Mouse (Mus musculus) 416B (cell line): ENCODE data around the gene Gm13691.
A peak's percentile ranks its signal among the peaks of the same experiment; 100 is the strongest.

Source experiments
- DNase-seq: peaks from one replicate; pipeline ENCODE4 v3.0.0; 2011; ENCODE audit warnings: low read depth

Gm13691 gene

GRCm38 (mm10) chr2:84035997-84036396 lies 45.6 kb downstream of the Gm13691 start:
- no peak for DNase-seq

DNA sequence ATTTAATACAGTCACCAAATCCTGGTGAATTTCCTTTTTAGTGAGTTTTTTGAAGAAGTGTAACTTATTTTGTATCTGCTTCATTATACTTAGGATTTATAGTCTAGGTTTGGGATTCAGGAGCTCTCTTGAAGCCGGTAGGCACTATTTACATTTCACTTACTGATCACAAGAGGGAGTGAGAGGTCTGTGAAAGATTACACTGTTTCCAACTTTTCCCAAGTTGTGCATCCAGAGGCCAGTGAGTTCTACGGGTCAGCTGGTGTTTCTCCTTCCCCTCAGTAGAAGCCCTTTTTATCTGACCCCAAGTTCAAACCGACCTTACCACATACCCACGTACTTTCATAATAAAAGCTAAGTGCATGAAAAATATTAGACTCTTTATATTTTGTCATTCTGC lies 47.0 kb downstream of the Gm13691 start:
- peak; percentile 85 for DNase-seq

DNA sequence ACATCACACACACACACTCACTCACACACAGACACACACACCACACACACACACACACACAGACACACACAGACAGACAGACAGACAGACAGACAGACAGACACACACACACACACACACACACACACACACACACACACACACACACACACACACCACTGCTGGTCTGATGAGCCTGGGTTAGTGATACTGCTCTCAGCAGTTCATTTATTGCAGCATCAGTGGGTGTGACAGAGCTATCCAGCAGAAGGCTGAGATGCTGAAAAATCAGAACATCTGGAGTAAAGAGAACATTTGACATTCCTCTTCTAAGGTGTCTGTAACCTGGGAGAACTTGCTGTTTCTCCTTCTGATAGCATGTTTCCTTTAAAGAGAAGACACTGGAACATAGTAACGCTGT lies 47.6 kb downstream of the Gm13691 start:
- peak; percentile 19 for DNase-seq

DNA sequence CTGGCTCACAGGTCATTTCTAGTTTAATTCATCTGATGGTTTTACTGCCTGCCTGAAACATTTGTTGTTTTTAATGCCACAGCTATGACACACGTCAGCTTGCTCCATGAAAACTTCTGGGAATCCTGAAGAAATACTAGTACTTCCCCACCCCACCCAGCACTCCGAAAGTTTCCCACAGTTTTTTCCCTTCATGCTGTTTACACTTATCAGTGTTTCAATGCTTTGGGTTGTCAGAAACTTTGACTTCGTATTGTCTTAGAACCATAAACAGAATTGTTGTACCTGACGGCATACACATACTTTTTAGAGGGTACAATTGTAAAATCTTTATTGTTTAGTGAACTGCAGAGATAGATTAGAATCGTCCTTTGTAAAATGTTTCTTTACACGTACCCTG lies 48.9 kb downstream of the Gm13691 start:
- DNase-seq, result no peak
